Mouse (Mus musculus) kidney, postnatal 4 days (tissue): Measurements from ENCODE around the gene Retreg2.

Source experiments
- DNase-seq, 2 experiments: peaks; one replicate each; pipeline ENCODE4 v3.0.0; 2021; ENCODE audit warnings: mixed read lengths in 2 of 2

The Retreg2 gene

DNA sequence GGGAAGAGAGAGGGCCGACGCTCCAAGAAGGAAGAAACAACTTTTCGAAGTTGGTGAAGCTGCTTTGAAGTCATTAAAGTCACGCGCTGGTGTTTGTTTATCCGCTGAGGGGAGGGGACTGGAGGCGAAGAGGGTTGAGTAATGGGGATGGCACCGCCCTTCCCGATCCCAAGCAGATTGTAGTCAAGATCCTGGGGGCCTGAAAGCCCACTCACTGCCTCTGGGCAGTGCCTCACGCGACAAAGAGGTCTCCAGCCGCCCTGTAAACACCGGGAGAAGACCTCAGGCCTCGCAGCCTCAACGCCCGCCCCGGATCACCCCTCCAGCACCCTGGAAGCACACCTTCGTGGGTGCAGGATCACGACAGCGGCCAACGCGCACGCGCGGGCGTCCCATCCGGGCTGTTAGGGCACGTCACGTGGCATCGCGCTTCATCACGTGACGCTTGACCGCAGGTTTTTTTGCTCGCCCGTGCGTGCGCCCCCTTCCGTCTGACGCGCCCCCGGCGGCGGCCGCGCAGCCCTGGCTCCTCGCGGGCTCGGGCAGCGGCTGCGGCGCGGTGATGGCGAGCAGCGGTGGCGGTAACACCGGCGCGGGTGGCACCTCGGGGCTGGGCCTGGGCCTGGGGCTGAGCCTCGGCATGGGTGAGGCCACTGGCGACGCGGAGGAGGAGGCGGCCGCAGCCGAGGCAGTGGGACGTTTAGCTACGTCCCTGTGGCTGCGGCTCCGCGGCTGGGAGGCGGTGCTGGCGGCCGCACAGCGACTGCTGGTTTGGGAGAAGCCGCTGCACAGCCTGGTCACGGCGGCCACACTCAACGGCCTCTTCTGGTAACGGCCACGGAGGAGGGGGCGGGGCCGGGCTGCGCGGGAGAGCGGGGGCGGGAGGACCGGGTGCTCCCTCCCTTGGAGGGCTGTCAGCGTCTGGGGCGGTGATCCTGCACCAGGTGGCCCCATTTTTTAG lies at the start of gene Retreg2, which contains the start of gene Cnppd1:
Gene Retreg2 (plus strand): TSS at position 478 of the 961 bp plus-strand sequence.
Gene Cnppd1 (minus strand): TSS at position 411 of the 961 bp plus-strand sequence.
- peak; percentile 96 to 98 for DNase-seq

DNA sequence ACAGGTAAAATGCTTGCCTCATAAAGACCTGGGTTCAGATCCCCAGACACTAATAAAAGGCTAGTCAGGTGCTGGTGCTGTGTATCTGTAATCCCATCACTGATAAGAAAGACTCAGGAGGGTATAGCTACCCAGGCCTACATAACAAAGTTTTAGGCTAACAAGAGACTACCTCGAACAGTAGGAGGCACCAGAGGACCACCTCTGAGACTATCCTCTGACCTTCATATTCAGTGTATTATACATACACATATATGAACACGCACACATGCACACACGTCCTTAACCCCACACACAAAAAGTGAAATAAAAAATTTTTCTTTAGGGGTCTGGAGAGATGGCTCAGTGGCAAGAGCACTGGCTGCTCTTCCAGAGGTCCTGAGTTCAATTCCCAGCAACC lies 20.4 kb upstream of the Retreg2 start:
- DNase-seq: no peak

DNA sequence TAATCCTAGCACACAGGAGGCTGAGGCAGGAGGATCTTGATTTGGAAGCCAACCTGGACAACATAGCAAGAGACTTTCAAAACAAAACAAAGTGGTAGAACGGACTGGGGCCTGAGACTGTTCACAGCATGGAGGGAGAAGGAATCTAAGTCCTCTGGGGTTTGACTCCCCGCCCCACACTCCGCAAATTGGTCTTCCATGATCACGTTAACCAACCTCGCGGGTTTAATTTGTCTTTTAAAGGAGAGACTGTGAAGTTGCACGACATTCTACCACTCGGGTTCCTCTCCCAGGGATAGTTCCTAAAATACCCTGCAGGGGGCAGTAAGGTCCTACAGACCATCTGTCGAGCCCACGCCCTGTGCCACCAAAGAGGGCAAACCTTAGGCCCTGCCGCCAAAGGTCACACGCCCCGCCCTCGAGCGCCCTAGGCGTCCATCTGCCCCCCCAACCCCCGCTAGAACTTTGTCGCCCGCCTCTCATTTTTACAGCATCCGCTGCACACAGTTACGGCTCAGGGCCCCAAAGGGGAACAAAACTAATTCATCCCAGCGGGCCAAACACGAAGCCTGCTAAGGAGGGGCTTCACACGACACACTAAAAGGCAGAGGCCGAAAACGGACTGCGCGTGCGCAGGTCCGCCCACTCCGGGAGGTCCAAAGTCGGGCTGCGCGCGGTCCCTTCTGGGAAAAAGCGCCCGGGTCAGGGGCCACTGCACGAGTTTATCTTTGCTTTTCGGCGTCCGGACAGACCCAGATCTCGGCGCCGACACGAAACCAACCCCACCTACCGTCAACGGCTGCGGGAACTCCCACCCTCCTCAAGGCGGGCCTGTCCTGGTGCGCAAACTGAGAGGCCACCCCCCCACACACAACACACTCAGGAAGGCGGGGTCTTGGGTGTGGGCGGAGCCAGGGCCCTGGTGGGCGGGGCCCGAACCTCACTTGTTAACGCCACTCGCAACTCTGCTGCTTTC lies 17.9 kb upstream of the Retreg2 start, which contains the start of gene Nhej1:
Gene Nhej1 (minus strand): TSS at position 855 of the 976 bp plus-strand sequence.
- peak; percentile 97 to 98 for DNase-seq

DNA sequence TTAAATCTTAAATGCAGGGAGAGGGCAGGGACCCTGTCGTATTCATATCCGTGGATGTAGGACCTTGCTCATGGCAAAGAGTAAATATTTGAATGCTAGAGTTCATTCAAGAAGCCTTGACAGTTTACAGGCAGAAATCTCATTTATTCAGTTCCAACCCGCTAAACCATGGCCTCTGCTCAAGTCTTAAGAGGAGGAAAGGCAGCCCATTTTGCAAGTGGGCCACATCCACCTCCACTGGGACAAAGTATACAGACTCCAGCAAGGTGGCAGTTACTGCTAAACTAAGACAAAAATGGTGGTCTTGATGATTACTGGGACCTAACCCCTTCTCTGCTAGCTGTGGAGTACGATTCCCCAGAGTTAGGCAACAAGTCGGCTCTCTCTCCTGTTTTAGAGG lies 17.2 kb upstream of the Retreg2 start:
- no peak for DNase-seq

DNA sequence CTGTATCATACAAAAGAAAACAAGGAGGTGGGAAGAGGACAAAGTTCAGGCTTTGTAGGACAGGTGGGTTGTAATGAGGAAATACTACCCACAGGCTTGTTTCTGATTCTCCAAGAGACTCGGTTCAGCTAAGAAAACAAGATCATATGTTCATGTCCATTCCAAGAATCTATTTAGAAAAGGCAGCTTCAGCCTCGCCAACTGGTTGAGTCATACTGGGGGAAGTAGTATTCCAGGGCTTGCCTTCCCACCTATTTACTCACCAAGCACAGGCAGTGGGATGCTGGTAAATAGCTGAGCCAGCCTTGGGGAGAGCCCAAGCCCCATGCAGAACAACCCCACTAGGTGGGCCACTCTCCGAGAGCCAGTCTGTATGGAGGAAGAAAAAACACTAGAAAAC lies 13.9 kb upstream of the Retreg2 start:
- no peak for DNase-seq

DNA sequence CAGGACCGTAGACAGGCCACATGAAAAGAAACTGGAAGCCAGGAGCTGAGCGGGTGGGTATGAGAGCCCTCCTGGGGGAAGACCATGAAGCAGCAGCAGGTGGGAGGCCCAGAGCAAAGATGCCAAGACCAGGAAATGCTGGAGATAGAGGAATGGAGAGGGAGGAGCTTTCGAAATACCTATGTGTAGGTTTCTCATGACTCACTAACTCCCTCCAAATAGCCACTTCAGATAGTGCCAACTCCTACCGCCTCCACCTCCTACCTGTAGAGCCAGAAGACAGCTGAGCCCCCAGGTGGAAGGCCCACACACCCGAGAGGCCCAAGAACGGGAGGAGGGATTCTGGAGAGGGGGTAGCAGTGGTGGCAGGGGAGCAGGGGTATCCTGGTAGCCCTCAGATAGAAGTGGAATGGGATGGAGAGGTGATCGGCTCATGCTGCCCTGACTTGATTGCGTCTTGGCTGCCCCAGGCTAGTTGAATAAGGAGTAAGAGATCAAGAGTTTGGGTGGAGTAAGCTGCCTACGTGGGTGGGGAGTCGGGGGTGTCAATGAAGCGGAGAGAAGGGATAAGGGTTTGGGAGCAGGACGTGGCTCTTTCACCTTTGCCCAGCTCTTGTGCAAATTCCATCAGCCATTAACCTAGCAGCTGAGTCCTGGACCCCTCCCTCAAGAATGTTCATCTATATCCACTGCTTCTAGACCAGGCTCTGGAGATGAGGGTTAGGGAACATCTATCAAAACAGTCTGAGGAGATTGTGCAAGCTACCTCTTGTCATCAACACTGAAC lies 9.0 kb upstream of the Retreg2 start, which contains the start of gene Slc23a3:
Gene Slc23a3 (minus strand): TSS at position 470 of the 787 bp plus-strand sequence.
- DNase-seq: peak; percentile 28 to 58

DNA sequence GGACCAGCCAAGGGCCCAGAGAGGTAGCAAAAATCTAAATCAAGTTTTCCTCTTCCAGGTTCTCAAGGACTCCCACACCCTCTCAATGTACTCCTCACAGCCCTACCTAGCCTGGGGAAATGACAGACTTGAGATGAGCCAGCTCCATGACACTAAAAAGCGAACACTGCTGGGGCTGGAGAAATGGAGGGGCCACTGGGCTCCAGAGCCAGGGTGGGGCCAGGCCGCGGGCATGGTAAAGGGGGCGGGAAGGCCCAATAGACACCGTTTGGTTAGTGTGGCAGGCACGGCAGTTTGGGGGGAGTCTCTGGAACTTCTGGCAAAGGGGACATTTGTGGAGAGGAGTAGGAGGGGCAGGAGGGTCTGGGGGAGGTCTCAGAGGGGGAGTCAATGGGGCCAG lies 6.3 kb upstream of the Retreg2 start:
- no peak for DNase-seq

DNA sequence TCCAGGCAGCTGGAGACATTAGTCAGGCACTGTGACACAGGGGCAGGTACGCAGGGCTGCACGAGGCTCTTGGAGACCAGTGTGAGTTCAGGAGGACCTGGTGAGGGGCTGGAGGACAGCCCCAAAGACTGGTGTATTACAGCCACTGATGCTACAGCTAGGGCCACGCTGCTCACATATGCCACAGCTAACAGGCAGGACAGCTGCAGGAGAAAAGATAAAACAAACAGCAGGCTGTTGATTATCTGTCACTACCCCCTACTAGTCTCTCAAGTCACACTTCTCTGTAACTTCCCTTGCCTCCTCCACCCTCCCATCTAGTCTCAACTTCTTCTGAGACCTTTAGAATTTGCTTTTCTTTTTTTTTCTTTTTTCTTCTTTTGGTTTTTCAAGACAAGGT lies 5.8 kb upstream of the Retreg2 start:
- no peak for DNase-seq

DNA sequence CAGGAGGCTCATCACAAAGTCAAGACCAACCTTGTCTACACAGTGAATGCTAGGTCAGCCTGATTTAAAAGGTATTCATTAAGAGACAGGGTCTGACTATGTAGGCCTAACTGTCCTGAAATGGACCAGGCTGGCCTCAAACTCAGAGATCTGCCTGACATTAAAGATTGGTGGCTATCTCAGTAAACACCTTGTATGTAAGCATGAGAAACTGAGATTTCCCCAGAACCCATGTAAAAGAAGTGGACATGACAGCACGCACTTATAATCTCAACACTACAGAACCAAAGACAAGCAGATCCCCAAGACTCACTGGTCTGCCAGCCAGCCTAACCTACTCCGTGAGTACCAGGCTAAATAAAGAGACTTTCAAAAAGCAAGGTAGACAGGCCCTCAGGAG lies 4.1 kb upstream of the Retreg2 start:
- DNase-seq: no peak

DNA sequence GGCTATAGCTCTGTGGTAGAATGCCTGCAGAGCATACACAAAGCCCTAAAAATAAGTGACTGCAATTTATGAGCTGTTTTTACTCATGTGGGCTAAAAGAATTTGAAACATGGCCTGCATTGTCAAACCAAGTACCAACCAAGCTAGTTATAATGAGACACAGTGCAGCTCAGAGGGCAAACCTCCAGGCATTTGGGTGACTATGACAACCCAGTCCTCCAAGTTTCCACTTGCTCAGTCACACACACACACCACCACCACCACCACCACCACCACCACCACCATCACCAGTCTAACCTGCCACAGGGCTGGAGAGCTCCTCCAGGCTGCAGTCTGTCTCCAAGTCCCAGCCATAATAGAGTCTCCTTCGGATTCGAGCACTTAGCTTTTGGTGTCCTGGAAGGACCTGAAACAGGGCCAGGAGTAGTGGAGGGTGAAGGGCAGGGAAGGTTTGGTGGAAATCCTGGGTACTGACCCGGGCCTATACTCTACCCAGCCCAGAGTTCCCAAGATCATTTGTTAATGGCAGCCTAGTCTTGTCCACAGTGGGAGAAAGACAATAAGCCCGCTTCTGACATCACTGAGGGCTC lies 1.9 kb upstream of the Retreg2 start:
- DNase-seq: peak; percentile 8 to 27

DNA sequence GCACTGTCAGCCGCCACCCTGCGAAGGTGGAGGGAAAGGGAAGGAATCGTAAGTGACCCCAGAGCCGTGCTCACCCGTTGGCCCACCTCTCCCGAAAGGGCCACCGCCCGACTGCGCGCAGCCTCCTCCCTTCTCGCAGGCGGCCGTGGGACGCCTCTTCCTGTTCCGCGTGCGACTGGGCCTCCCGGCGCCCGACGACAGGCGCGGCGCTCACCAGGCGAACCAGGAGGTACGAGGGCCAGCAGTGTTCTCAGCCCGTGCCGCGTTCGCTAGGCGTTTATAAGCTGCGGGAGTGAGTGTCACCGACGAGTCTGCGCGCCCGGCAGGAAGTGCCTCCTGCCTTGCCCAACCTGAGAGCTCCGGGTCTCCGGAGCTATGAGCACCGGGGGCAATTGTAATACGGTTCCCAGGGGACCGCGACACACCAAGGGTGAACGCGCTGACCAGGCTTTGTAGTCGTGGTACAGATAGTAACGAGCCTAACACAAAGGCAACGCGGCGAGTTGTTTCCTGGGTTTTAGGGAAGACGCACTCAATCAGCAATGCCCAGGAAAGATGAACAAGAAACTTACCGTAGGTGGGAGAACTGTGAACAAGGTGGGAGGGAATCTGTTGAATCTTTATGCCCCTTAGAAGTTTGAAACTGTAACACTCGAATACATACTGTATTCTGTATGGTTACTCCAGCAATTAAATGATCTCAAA lies 940 bp upstream of the Retreg2 start:
- peak; percentile 75 to 83 for DNase-seq

DNA sequence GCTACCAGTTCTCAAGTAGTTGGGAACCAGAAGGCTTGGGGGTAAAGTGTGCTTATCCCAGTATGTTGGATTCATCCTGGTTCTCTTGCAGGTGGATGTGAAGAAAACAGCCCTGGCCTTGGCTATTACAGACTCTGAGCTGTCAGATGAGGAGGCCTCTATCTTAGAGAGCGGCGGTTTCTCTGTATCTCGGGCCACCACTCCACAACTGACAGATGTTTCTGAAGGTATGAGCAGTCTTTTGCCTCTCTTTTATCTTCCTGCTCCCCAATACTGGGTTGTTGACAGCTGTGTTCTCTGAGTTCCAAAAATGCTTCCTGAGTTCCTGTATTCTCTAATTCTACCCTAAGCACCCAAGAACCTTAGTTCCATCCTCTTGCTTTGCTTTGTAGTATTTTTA lies 3.0 kb downstream of the Retreg2 start:
- DNase-seq: no peak

DNA sequence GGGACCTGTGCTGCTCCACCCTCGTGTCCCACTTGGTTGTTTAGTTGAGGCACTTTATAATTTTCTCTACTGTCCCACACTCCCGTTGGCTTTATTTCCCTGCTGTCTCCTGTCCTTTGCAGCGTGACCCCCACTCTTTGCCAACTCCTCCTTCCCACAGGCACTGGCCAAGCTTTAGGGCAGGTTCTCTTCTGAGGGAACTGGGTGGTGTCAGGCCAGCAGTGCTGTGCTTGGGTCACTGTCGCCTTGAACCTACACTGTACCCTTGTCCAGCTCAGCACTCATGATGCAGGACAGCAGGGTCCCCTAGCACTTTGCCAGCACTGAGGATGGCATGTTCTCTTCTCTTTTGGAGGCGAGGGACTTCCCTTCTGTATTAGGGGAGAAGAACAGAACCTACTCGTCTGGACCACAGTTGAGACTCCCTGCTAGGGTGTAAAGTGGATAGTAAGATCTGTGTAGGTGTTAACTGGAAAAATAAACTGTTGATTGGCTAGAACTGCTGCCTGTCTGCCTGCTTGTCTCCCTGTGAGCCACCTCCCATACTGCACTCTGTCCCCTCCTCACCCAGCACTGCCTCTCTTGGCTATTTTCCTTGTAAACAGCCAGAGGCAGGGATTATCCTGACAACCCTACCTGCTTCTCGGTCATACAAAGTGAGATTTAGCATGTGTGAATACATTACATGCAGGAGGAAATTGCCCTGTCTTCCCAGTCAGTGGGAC lies 5.0 kb downstream of the Retreg2 start:
- DNase-seq: no peak

DNA sequence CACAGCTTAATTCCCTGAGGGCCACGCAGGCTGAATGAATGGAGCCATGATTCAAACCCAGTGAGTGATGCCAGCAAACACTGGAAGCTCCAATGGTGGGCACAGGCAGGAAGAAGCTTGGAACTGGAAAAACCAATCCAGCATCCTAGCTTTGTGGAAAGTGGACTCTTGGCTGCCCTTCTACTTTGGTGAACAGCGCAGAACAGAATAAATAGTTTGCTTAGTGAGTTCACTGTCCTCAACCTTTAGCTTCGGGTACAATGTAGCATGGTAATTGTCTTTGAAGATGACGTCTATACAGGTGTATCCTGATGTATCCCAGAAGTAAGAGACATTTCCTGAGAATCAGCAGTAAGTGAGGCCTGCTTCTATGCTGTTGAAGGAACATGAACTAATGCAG lies 6.1 kb downstream of the Retreg2 start:
- DNase-seq: no peak

DNA sequence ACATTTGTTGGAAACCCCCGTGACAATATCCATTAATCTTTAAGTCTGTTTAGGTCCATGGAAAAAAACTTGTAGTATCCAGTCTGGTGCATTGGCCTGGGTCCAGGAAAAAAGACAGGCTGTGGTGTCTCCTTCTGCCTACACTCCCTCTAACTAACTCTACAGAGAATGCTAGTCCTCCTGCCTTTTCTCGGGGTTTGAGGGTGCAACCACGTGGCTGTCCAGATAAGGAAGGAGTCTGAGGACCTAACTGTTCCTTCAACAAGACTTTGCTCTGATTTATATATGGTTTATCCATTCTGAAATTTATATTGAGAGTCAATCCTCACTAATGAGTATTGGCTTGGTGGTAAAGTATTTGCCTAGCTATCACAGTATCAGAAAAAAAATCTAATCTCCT lies 13.3 kb downstream of the Retreg2 start:
- no peak for DNase-seq

DNA sequence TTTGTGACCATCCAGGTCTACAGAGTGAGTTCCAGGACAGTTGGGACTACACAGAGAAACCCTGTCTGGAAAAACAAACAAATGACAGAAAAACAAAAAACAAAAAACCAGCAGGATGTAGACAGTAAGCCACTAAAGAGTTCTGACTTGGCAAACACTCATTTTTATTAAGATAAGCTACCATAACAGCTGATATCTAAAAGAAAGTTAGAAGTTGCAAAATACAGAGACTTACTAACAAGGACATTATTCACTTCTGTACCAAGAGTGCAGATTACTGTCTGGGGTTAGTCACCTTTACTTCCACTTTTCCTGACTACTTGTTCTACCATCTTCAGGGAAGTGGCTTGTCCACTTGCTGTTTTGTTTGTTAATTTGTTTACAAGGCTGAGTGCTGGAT lies 16.4 kb downstream of the Retreg2 start:
- DNase-seq: no peak

DNA sequence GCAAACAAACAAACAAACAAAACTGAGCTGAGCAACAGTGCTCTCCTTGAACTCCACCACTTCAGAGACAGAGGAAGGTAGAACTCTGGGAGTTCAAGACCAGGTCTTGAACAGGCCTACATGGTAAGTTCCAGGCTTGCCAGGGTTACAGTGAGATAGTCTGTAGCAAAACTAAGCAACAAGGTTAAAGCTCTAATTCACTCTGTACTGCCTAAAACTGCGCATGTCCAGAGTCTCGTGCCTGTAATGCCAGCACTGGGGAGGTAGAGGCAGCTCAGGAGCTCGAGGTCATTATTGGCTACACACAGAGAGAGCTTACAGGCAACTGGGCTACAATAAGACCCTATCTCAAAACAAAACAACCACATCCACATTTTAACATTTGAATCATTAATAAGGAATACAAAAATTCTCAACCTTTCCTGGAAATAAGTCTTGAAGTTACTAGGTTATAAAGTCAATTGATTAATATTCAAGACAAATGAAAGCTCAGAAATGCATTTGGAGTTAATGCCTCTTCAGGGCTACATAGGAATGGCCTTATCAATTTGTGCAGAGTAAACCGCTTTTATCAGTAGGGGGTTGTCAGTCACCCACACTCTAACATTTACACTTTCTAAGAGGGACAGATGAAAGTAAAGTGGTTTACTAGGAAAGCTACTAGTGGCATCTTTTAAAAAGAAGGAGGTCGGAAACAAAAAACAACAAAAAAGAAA lies 17.1 kb downstream of the Retreg2 start:
- no peak for DNase-seq

DNA sequence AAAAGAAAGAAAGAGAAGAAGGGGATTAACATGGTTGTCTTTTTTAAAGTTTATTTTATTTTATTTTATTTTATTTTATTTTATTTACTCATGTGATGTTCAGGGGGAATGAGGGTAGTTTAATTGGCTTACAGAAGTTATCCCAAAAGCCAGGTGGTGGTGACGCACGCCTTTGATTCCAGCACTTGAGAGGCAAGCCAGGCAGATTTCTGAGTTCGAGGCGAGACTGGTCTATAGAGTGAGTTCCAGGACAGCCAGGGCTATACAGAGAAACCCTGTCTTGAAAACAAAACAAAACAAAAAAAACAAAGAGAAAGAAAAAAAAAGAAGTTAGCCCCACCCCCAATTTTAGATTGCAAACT lies 17.7 kb downstream of the Retreg2 start:
- no peak for DNase-seq

DNA sequence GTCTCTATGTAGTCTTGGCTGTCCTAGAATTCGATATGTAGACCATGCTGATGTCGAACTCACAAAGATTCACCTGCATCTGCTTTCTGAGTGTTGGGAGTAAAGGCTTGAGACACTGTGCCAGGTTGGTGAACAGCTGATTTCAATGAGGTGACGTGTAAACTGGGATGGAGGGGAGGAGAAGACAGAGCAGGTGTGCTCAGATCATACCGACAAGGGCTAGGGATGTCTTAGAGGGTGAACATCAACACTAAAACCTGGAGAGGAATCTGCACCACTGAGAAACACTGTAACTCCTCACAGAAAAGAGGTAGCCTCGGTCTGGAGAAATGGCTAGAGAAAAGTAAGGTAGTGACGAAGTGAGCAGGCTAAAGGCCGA lies 25.5 kb downstream of the Retreg2 start:
- DNase-seq: no peak
